Mouse (Mus musculus): ENCODE measurements around the gene Map6. TPM values are rescaled to one million over a fixed set of nuclear protein-coding genes. Genes with fewer than 3 reads are reported as not detected.

Map6 gene
- polyA plus RNA-seq, 1 experiment from 2014 or later, result 4.9 TPM

GRCm38 (mm10) chr7:99268506-99268900 lies 1.3 kb downstream of the Map6 start:
- peak overlapping the region; percentile 79 for H3K4me2 ChIP-seq (replicated peaks; ENCODE audit: low read depth, low read length)
- WGBS, result under 1% methylated on average over 27 of the region's 29 CpGs

GRCm38 (mm10) chr7:99268951-99269945 lies 2.0 kb downstream of the Map6 start:
- 0 out of 2 replicates have a peak, but pooled peaks have one; percentile 14 for ATAC-seq (ENCODE audit: insufficient number of reproducible peaks, insufficient read depth, low FRiP score, low read depth)
- peak overlapping the region; percentile 41 for H3K4me3 ChIP-seq (ENCODE audit: low read depth, low read length)
- 10% methylated on average over 42 of the region's 42 CpGs for WGBS
- peaks cover 34% of the 10 kb centered on the region for H3K27me3 ChIP-seq (ENCODE audit: control insufficient read depth, insufficient read depth, low read length)
- peaks cover 18% of the 10 kb centered on the region for H3K4me1 ChIP-seq (ENCODE audit: control insufficient read depth, insufficient read depth, low read length)
- no peak overlapping the region for H3K9ac ChIP-seq (replicated peaks; ENCODE audit: low read depth, low read length)
- H3K36me3 ChIP-seq (ENCODE audit: control insufficient read depth, insufficient read depth, low read length), result no peaks in the 10 kb centered on the region
- H3K9me3 ChIP-seq (ENCODE audit: control insufficient read depth, low read depth, low read length), result no peaks in the 10 kb centered on the region
- H3K4me2 ChIP-seq (replicated peaks; ENCODE audit: low read depth, low read length), result peak overlapping the region; percentile 79
- no peak overlapping the region for H3K27ac ChIP-seq (ENCODE audit: low read length)

More at GRCm38 (mm10) chr7:99268506-99268900, 1.3 kb downstream of the Map6 start:
- Histone ChIP-seq H3K9ac (replicated peaks; ENCODE audit: low read depth, low read length) (peak overlapping the region; percentile 18; the same call in 1 of the 2 replicates), H3K4me1 (ENCODE audit: control insufficient read depth, insufficient read depth, low read length) (peaks cover 18% of the 10 kb centered on the region), H3K4me3 (ENCODE audit: low read depth, low read length) (peak overlapping the region; percentile 41), H3K27ac (ENCODE audit: low read length) (no peak overlapping the region), H3K36me3 (ENCODE audit: control insufficient read depth, insufficient read depth, low read length) (no peaks in the 10 kb centered on the region), H3K27me3 (ENCODE audit: control insufficient read depth, insufficient read depth, low read length) (peaks cover 34% of the 10 kb centered on the region), H3K9me3 (ENCODE audit: control insufficient read depth, low read depth, low read length) (no peaks in the 10 kb centered on the region)
- ATAC-seq (ENCODE audit: insufficient number of reproducible peaks, insufficient read depth, low FRiP score, low read depth), result peak; percentile 54; the same call in 1 of the 2 replicates

- peaks cover 18% of the 10 kb centered on the region for H3K4me1 ChIP-seq (ENCODE audit: control insufficient read depth, insufficient read depth, low read length)
- WGBS, result 57% methylated on average over 9 of the region's 9 CpGs
- no peaks in the 10 kb centered on the region for H3K9me3 ChIP-seq (ENCODE audit: control insufficient read depth, low read depth, low read length)
- no peak for ATAC-seq (ENCODE audit: insufficient number of reproducible peaks, insufficient read depth, low FRiP score, low read depth)
- H3K9ac ChIP-seq (replicated peaks; ENCODE audit: low read depth, low read length), result no peak overlapping the region
- H3K36me3 ChIP-seq (ENCODE audit: control insufficient read depth, insufficient read depth, low read length), result no peaks in the 10 kb centered on the region
- H3K27me3 ChIP-seq (ENCODE audit: control insufficient read depth, insufficient read depth, low read length), result peaks cover 30% of the 10 kb centered on the region
- H3K4me2 ChIP-seq (replicated peaks; ENCODE audit: low read depth, low read length), result no peak overlapping the region
- no peak overlapping the region for H3K27ac ChIP-seq (ENCODE audit: low read length)
- no peak overlapping the region for H3K4me3 ChIP-seq (ENCODE audit: low read depth, low read length)
Observed at GRCm38 (mm10) chr7:99271630-99272029, 4.4 kb downstream of the Map6 start.

GRCm38 (mm10) chr7:99275131-99275530 lies 7.9 kb downstream of the Map6 start:
- no peak overlapping the region for H3K27ac ChIP-seq (ENCODE audit: low read length)
- WGBS, result 70% methylated on average over 6 of the region's 6 CpGs
- H3K36me3 ChIP-seq (ENCODE audit: control insufficient read depth, insufficient read depth, low read length), result no peaks in the 10 kb centered on the region
- no peak for ATAC-seq (ENCODE audit: insufficient number of reproducible peaks, insufficient read depth, low FRiP score, low read depth)
- H3K4me2 ChIP-seq (replicated peaks; ENCODE audit: low read depth, low read length), result no peak overlapping the region
- no peaks in the 10 kb centered on the region for H3K4me1 ChIP-seq (ENCODE audit: control insufficient read depth, insufficient read depth, low read length)
- H3K9ac ChIP-seq (replicated peaks; ENCODE audit: low read depth, low read length), result no peak overlapping the region
- H3K9me3 ChIP-seq (ENCODE audit: control insufficient read depth, low read depth, low read length), result no peaks in the 10 kb centered on the region
- no peak overlapping the region for H3K4me3 ChIP-seq (ENCODE audit: low read depth, low read length)
- no peaks in the 10 kb centered on the region for H3K27me3 ChIP-seq (ENCODE audit: control insufficient read depth, insufficient read depth, low read length)

GRCm38 (mm10) chr7:99276679-99277078 lies 9.4 kb downstream of the Map6 start:
- H3K36me3 ChIP-seq (ENCODE audit: control insufficient read depth, insufficient read depth, low read length), result no peaks in the 10 kb centered on the region
- H3K4me2 ChIP-seq (replicated peaks; ENCODE audit: low read depth, low read length), result no peak overlapping the region
- H3K4me1 ChIP-seq (ENCODE audit: control insufficient read depth, insufficient read depth, low read length), result no peaks in the 10 kb centered on the region
- H3K9me3 ChIP-seq (ENCODE audit: control insufficient read depth, low read depth, low read length), result no peaks in the 10 kb centered on the region
- no peaks in the 10 kb centered on the region for H3K27me3 ChIP-seq (ENCODE audit: control insufficient read depth, insufficient read depth, low read length)
- H3K4me3 ChIP-seq (ENCODE audit: low read depth, low read length), result no peak overlapping the region
- ATAC-seq (ENCODE audit: insufficient number of reproducible peaks, insufficient read depth, low FRiP score, low read depth), result no peak
- WGBS, result 59% methylated on average over 1 of the region's 1 CpGs
- H3K27ac ChIP-seq (ENCODE audit: low read length), result no peak overlapping the region
- no peak overlapping the region for H3K9ac ChIP-seq (replicated peaks; ENCODE audit: low read depth, low read length)

- 79% methylated on average over 8 of the region's 8 CpGs for WGBS
Observed at GRCm38 (mm10) chr7:99278309-99278708, 11.1 kb downstream of the Map6 start.

GRCm38 (mm10) chr7:99279586-99279985 lies 12.3 kb downstream of the Map6 start:
- no peaks in the 10 kb centered on the region for H3K27me3 ChIP-seq (ENCODE audit: control insufficient read depth, insufficient read depth, low read length)
- H3K4me3 ChIP-seq (ENCODE audit: low read depth, low read length), result no peak overlapping the region
- no peaks in the 10 kb centered on the region for H3K4me1 ChIP-seq (ENCODE audit: control insufficient read depth, insufficient read depth, low read length)
- no peaks in the 10 kb centered on the region for H3K36me3 ChIP-seq (ENCODE audit: control insufficient read depth, insufficient read depth, low read length)
- no peaks in the 10 kb centered on the region for H3K9me3 ChIP-seq (ENCODE audit: control insufficient read depth, low read depth, low read length)
- no peak overlapping the region for H3K9ac ChIP-seq (replicated peaks; ENCODE audit: low read depth, low read length)
- H3K4me2 ChIP-seq (replicated peaks; ENCODE audit: low read depth, low read length), result no peak overlapping the region
- no peak for ATAC-seq (ENCODE audit: insufficient number of reproducible peaks, insufficient read depth, low FRiP score, low read depth)
- WGBS, result 55% methylated on average over 8 of the region's 8 CpGs
- H3K27ac ChIP-seq (ENCODE audit: low read length), result no peak overlapping the region

More at GRCm38 (mm10) chr7:99278309-99278708, 11.1 kb downstream of the Map6 start:
- ATAC-seq (ENCODE audit: insufficient number of reproducible peaks, insufficient read depth, low FRiP score, low read depth), result no peak
- Histone ChIP-seq H3K4me3 (ENCODE audit: low read depth, low read length) (no peak overlapping the region), H3K9ac (replicated peaks; ENCODE audit: low read depth, low read length) (no peak overlapping the region), H3K4me2 (replicated peaks; ENCODE audit: low read depth, low read length) (no peak overlapping the region), H3K9me3 (ENCODE audit: control insufficient read depth, low read depth, low read length) (no peaks in the 10 kb centered on the region), H3K36me3 (ENCODE audit: control insufficient read depth, insufficient read depth, low read length) (no peaks in the 10 kb centered on the region), H3K4me1 (ENCODE audit: control insufficient read depth, insufficient read depth, low read length) (no peaks in the 10 kb centered on the region), H3K27ac (ENCODE audit: low read length) (no peak overlapping the region), H3K27me3 (ENCODE audit: control insufficient read depth, insufficient read depth, low read length) (no peaks in the 10 kb centered on the region)

- Histone ChIP-seq H3K4me2 (replicated peaks; ENCODE audit: low read depth, low read length) (no peak overlapping the region), H3K36me3 (ENCODE audit: control insufficient read depth, insufficient read depth, low read length) (no peaks in the 10 kb centered on the region), H3K4me1 (ENCODE audit: control insufficient read depth, insufficient read depth, low read length) (no peaks in the 10 kb centered on the region; the same call in 1 of the 2 replicates), H3K27ac (ENCODE audit: low read length) (no peak overlapping the region), H3K9ac (replicated peaks; ENCODE audit: low read depth, low read length) (no peak overlapping the region), H3K9me3 (ENCODE audit: control insufficient read depth, low read depth, low read length) (no peaks in the 10 kb centered on the region), H3K27me3 (ENCODE audit: control insufficient read depth, insufficient read depth, low read length) (no peaks in the 10 kb centered on the region), H3K4me3 (ENCODE audit: low read depth, low read length) (no peak overlapping the region)
- WGBS, result 63% methylated on average over 3 of the region's 3 CpGs
- no peak for ATAC-seq (ENCODE audit: insufficient number of reproducible peaks, insufficient read depth, low FRiP score, low read depth)
Observed at GRCm38 (mm10) chr7:99287287-99287686, 20.0 kb downstream of the Map6 start.
